Mouse (Mus musculus) liver, postnatal 0 days (tissue): Measurements from ENCODE around the gene Gm49450.

ENCODE experiments used
- CTCF ChIP-seq: sonication (generic); IDR thresholded peaks from 2 replicates; pipeline ENCODE4 v1.5.1; 2016; ENCODE audit warnings: antibody characterized with exemption, low read depth
- EP300 ChIP-seq: IDR thresholded peaks from 2 replicates; pipeline ENCODE4 v1.6.1; 2016; ENCODE audit warnings: antibody characterized with exemption, low read depth, mild to moderate bottlenecking

DNA sequence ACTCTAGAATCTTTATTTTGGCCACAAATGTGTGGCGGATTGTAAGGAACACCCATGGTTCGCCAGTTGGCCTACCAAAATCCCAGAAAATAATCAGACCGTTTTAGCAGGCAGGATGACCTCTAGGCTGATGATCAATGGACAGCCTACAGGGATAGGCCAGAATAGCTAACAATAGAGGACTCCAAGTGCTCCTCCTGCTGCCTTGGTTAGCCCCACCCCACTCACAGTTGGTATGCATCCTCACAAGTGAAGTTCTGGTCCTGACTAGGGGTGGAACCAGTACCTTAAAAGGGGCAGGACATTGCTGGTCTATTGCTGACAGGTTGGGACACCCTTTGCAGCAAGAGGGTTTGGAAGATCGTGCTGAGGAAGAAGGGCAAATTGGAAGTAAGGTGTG is 60.3 kb downstream of the Gm49450 start:
- TF ChIP-seq CTCF, result no peak
- TF ChIP-seq EP300, result no peak
